Mouse (Mus musculus) cortical plate, adult 2 months (tissue): ENCODE results near the gene Gm6871.
"Not testable (repeated sequence)": the region's sequence is repeated elsewhere in the genome, so short reads cannot be mapped to it uniquely, and the experiment has no call there.

Experiments used
- CTCF ChIP-seq: fragments of 200-500 bp; IDR thresholded peaks from 2 replicates; pipeline ENCODE4 v1.5.1; 2011; ENCODE audit warnings: mild to moderate bottlenecking, control low read depth, low read length; ENCODE audit not compliant: insufficient read depth; ENCODE audit errors: extremely low read depth
- POLR2A ChIP-seq: fragments of 200-500 bp; IDR thresholded peaks from 2 replicates; pipeline ENCODE4 v1.6.1; 2011; ENCODE audit warnings: mild to moderate bottlenecking, low read length, control low read depth; ENCODE audit not compliant: insufficient read depth; ENCODE audit errors: extremely low read depth

GRCm38 (mm10) chr7:41587831-41588230 lies 14.4 kb upstream of the Gm6871 start:
- TF ChIP-seq POLR2A, CTCF: not testable (repeated sequence)
